Mouse (Mus musculus) testis, adult 2 months (tissue): ENCODE results near the gene Fto.

Experiments
- CTCF ChIP-seq: fragments of 200-500 bp; IDR thresholded peaks from 2 replicates; pipeline ENCODE4 v1.5.1; 2012; ENCODE audit warnings: low read depth, mild to moderate bottlenecking, inconsistent platforms, low read length, moderate library complexity; ENCODE audit not compliant: control insufficient read depth, insufficient read depth, insufficient replicate concordance
- POLR2A ChIP-seq: fragments of 200-500 bp; IDR thresholded peaks from 2 replicates; pipeline ENCODE4 v1.6.1; 2012; ENCODE audit warnings: low read depth, mild to moderate bottlenecking, inconsistent platforms, low read length, moderate library complexity; ENCODE audit not compliant: control insufficient read depth

DNA sequence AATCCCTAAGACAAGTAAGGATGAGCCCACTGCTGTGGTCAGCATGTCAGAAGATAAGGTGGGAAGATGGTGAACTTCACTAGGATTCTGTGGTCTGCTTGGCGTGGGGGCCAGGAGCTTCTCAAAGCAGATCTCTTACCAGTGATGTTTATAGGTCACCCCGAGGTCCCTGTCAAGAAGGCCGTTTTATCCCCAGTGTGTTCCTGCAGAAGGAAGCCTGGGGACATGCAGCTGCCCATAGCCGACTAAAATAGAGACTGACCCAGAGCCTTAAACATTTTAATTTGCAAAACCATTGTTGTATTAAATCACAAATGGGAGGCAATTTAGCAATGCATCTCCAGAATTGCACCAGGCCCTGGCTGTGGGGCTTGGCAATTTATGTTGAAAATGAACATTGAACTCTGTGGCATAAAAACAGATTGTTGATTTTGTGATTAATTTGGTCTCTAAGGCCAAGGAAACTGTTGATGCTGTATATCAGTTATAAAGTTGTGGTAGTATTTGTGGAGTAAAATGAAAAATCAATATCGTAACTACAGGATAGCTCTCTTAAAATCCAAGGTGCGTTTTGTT, 193.4 kb downstream of the Fto start:
- TF ChIP-seq POLR2A, result no peak
- TF ChIP-seq CTCF, result no peak
